Mouse (Mus musculus) liver, postnatal 0 days (tissue): Measurements from ENCODE around the gene Tnfsf13.

ENCODE experiments used
- CTCF ChIP-seq: sonication (generic); IDR thresholded peaks from 2 replicates; pipeline ENCODE4 v1.5.1; 2016; ENCODE audit warnings: antibody characterized with exemption, low read depth
- EP300 ChIP-seq: IDR thresholded peaks from 2 replicates; pipeline ENCODE4 v1.6.1; 2016; ENCODE audit warnings: antibody characterized with exemption, low read depth, mild to moderate bottlenecking

DNA sequence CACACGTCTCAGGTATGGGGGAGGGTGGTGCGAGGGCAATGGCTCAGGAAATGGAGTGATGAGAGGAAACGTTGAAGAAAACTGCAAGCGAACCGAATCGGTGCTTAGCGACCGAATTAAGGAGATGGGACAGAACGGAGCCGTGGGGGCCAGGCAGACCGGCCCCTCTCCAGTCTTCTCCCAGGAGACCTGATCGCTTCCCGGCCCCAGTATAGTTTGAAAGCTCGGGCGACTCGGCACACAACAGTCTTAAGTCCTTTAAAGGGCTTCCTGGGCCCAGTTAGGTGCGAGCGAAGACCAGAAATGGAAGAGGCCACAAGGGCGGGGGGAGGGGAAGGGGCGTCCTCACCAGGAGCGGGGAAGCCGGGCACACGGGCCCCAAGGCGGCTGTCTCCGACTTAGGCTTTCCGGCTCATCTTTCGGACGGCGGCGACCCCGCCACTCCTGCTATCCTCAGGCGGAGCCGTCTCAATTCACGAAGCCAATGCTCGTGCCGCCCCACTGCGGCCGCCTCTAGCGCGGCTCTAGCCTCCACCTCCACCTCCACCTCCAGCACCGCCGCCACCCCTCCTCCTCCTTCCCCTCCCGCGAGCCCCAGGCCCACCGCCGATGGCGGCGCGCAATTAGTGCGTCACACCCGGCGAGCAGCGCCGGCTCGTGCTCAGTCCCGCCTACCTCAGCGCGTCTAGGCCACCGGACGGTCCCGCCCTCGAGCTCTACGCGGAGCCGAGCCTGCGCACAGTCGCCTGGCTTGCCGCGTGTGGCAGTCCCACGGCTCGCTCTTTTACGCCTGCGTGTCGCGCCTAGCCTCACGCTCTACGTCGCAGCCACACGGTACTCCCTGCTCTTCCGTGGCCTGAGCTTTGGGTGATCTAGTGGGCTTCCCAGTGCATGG is 4.0 kb downstream of the Tnfsf13 start, which contains the start of gene Senp3:
- TF ChIP-seq CTCF, result 0 out of 2 replicates have a peak, but pooled peaks have one; percentile 1
- TF ChIP-seq EP300, result no peak
